Mouse (Mus musculus) central nervous system, embryonic 14 days (tissue): ENCODE measurements around the gene Dok7. TPM values are rescaled to one million over a fixed set of nuclear protein-coding genes. Genes with fewer than 3 reads are reported as not detected.

Experiments used
- polyA plus RNA-seq: library from polyadenylated mRNA; depleted of rRNA; stranded (reverse); fragments of >200 nt; gene quantifications from 2 replicates; pipeline ENCODE4 v1.2.3, GENCODE M21; 2012; rRNA removed

Dok7 gene
- polyA plus RNA-seq: 5.7 and 6.5 TPM in 2 replicates

DNA sequence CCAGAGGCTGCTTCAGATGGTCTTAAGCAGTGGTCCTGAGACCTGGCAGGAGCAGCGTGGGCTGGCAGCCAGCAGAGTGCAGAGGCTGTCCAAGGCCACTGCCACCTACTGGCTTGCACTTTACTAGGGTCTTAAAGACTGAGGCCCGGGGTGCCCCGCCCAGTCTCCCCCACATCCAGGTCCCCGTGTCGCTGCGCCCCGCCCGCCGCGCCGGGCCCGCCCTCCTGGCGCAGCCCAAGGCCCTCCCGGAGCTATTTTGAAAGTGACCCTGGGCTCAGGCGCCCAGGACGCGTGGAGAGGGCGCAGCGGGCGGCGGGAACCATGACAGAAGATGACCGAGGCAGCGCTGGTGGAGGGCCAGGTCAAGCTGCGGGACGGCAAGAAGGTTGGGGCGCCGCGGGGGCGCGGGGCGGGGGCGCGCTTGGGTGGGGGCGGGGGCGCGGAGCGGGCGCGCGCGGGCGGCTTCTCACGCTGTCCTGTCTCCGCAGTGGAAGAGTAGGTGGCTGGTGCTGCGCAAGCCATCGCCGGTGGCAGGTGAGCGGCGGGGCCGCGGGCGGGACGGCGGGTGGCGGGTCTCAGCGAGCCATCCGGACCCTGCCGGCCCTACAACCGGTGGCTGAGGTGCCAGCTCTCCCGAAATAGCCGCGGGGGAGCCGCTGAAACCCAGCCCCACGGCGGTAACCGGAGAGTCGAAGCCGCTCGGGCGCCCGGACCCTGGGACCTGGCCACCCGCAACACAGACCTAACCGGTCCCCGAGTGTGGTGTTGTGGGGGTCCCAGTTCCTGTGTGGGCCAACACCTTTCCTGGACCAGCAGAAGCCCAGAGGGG, at the start of gene Dok7:
Dok7 (plus strand) TSS at position 163 of the 829 bp plus-strand sequence.

DNA sequence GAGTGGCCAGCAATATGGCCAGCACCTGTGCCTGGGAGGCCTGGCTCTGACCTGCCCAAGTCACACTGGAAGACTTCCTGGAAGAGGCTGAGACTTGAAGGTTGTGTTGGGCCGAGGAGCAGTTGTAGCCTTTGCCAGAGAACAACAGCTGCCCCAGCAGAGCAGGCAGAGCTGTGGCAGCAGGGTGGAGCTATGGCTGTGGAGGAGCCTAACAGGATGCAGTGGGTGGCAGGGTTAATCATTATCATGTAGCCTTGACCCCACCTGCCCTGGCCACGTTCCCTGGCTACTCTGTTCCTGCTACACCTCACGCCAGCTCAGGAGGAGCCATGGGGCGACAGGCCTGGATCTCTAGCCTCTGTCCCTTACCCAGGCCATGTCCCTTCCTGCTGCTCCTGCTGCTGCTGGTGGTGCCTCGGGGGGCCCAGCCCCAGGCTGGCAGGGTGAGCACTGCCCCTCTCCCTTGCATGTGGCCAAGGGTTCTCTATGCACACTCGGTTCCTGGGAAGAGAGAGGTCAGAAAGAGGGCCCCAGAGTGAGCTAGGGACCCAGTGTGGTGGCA, 15.2 kb upstream of the Dok7 start, which contains the start of gene Hgfac:
Hgfac (plus strand) TSS at position 242 of the 562 bp plus-strand sequence.

GRCm38 (mm10) chr5:35104960-35105921, 48.7 kb downstream of the Dok7 start, which contains the start of gene Lrpap1:
TSS of gene Lrpap1 (minus strand) at chr5:35105766.

Other genes starting within 250 kb of the Dok7 start
- gene Msantd1, start 148.8 kb upstream of the Dok7 start, polyA plus RNA-seq: 7.6 and 8.2 TPM in 2 replicates
- 53.2 and 60.9 TPM in 2 replicates for gene Rgs12, start 107.3 kb upstream of the Dok7 start, polyA plus RNA-seq
- gene Hgfac, start 15.3 kb upstream of the Dok7 start, polyA plus RNA-seq: 2.7 and 3.0 TPM in 2 replicates
- gene Lrpap1, start 49.0 kb downstream of the Dok7 start, polyA plus RNA-seq: 71.0 and 71.9 TPM in 2 replicates
- gene Adra2c, start 221.6 kb downstream of the Dok7 start, polyA plus RNA-seq: 1.3 and 1.9 TPM in 2 replicates